Mouse (Mus musculus): Measurements from ENCODE around the gene Pex26.

Gene Pex26

GRCm38 (mm10) chr6:121183414-121184173 is at the start of gene Pex26:
Gene Pex26 (plus strand): TSS chr6:121183667.
- peak; percentile 79 for DNase-seq (ENCODE audit: extremely low read depth, insufficient read length, low spot score)

GRCm38 (mm10) chr6:121134249-121134648 is 49.2 kb upstream of the Pex26 start:
- DNase-seq (ENCODE audit: extremely low read depth, insufficient read length, low spot score), result no peak

GRCm38 (mm10) chr6:121134884-121135283 is 48.6 kb upstream of the Pex26 start:
- DNase-seq (ENCODE audit: extremely low read depth, insufficient read length, low spot score), result peak; percentile 26

- no peak for DNase-seq (ENCODE audit: extremely low read depth, insufficient read length, low spot score)
Measured at GRCm38 (mm10) chr6:121137222-121137621, 46.2 kb upstream of the Pex26 start.

DNA sequence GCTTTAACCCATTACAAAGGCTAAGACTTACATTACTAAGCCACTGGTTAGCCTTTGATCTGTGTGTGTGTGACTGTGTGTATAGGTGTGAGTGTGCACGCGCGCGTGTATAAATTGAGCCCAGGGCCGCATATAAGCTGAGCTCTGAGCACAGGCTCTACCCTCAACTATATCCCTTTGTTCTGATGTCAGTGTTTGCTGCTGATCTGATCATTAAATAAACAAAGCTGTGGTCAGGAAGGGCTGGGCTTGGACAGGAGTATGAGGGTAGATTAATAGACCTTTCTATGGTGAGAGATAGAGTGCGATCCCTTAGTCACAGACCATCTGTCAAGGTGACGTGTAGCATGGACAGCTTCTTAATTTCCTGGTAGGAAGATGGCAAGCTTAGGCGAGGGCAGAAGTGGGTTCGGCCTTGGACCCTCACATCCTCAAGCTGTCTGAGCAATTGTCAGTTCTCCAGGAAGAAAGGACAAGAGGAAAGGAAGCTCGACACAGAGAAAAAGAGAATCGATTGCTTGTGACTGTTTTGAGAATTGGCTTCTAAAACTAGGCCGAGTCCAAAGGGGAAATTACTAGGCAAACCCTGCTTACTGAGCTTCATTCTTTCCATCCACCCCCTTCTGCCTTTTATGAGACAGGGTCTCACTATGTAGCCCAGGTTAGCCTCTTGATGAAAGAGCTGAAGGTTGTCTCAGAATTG is 45.0 kb upstream of the Pex26 start:
- no peak for DNase-seq (ENCODE audit: extremely low read depth, insufficient read length, low spot score)

DNA sequence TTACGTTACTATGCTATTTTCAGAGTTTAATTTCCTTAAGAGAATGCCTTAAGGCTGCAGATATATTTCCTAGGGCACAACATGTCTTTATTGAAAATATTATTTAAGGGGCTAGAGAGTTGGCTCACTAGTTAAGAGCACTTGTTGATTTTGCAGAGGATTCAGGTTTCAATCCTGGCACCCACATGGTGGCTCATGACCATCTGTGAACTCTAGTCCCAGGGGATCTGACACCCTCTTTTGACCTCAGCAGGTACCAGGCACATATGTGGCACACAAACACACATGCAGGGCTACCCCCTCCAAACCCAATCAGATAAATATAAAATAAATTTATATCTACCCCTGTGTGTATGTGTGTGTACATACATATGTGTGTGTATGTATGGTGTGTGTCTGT is 44.2 kb upstream of the Pex26 start:
- no peak for DNase-seq (ENCODE audit: extremely low read depth, insufficient read length, low spot score)

GRCm38 (mm10) chr6:121142298-121142697 is 41.2 kb upstream of the Pex26 start:
- DNase-seq (ENCODE audit: extremely low read depth, insufficient read length, low spot score), result no peak

- no peak for DNase-seq (ENCODE audit: extremely low read depth, insufficient read length, low spot score)
Measured at GRCm38 (mm10) chr6:121143439-121143838, 40.0 kb upstream of the Pex26 start.

GRCm38 (mm10) chr6:121144066-121144465 is 39.4 kb upstream of the Pex26 start:
- peak; percentile 40 for DNase-seq (ENCODE audit: extremely low read depth, insufficient read length, low spot score)

DNA sequence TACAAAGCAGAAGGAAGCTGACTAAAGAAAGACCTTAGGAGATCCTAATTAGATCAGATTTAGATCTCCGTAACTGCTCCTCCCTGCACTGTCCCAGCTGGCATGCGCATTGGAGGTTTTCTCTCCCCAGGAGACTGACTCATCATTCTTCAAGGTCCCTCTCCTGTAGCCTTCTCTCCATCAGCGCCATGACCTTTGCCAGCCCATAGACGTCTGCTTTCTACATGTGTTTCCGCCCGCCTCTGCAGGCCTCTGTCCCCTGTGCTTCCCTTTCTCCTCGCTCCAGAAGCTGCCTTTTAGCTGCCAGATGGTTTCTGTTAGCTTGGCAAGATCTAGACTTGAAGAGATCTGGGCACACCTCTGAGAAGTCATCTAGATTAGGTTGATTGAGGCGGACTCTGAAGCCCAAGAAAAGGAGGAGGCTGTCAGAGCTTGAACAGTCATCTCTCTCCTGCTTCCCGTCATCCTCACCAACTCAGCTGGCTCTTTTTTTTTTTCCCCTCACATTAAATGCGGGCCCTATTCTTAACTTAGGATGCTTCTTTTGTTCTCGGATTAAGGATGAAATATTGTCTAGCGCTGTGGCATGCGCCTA is 38.4 kb upstream of the Pex26 start:
- DNase-seq (ENCODE audit: extremely low read depth, insufficient read length, low spot score), result no peak

DNA sequence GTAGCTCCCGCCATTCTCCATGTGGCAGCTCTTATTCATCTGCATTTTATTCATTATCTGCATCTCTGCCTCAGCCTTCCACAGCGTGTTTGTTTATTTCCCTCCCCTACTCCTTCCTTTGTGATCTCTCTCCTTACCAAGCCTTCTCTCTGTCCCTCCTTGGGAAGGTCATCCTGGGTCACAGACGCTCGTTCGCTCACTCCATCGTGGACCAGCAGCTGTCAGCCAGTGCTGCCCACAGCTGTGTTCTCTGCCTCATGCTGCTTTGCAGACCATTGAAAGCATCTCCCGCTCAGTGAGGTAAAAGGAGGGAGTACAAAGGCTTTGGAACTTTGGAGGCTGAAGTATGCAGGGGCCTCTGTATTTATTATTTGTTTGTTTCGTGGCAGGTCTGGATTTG is 37.6 kb upstream of the Pex26 start:
- no peak for DNase-seq (ENCODE audit: extremely low read depth, insufficient read length, low spot score)

GRCm38 (mm10) chr6:121146798-121147197 is 36.7 kb upstream of the Pex26 start:
- no peak for DNase-seq (ENCODE audit: extremely low read depth, insufficient read length, low spot score)

- DNase-seq (ENCODE audit: extremely low read depth, insufficient read length, low spot score), result no peak
Measured at GRCm38 (mm10) chr6:121148360-121148759, 35.1 kb upstream of the Pex26 start.

- DNase-seq (ENCODE audit: extremely low read depth, insufficient read length, low spot score), result no peak
Measured at GRCm38 (mm10) chr6:121149420-121149819, 34.0 kb upstream of the Pex26 start.

- no peak for DNase-seq (ENCODE audit: extremely low read depth, insufficient read length, low spot score)
Measured at GRCm38 (mm10) chr6:121150126-121150525, 33.3 kb upstream of the Pex26 start.

DNA sequence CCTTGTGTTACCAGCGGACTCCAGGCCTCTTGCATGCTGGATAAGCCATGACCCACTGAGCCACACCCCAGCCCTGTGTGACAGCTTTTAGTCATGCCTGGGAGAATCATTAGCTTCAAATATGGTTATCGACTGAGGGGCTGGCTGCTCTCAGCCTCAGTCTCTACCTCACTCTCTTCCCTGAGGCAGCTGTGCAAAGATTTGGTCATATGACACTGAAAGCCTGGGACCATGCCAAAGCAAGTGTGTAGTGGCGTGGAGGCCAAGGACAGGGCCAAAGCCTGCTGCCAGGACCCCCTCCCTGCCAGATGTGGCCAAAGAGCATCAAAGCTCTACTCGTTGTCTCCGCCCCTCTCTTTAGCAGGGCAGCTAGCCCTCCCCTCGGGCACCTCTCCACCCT is 31.7 kb upstream of the Pex26 start:
- peak; percentile 20 for DNase-seq (ENCODE audit: extremely low read depth, insufficient read length, low spot score)

- DNase-seq (ENCODE audit: extremely low read depth, insufficient read length, low spot score), result no peak
Measured at GRCm38 (mm10) chr6:121153177-121153576, 30.3 kb upstream of the Pex26 start.

GRCm38 (mm10) chr6:121154451-121155300 is 28.8 kb upstream of the Pex26 start:
- no peak for DNase-seq (ENCODE audit: extremely low read depth, insufficient read length, low spot score)

DNA sequence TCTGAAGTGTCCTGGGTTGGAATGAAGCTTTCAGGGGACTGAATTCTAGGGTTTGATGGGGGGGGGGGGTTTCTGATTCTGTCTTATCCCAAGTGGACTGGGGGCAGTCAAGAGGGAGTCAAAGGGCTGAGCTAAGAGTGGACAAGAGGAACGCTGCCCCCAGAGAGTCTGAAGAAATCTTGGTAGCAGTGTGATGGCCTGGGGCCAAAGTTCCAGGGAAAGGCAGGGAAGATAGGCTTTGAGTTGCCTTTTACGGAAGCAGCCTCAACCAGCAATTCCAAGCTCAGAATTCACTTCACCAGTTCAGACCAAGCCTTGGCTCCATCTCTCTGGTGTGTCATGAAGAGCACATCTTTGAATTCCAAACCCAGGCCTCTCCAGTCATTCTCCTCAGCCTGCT is 27.4 kb upstream of the Pex26 start:
- DNase-seq (ENCODE audit: extremely low read depth, insufficient read length, low spot score), result no peak

DNA sequence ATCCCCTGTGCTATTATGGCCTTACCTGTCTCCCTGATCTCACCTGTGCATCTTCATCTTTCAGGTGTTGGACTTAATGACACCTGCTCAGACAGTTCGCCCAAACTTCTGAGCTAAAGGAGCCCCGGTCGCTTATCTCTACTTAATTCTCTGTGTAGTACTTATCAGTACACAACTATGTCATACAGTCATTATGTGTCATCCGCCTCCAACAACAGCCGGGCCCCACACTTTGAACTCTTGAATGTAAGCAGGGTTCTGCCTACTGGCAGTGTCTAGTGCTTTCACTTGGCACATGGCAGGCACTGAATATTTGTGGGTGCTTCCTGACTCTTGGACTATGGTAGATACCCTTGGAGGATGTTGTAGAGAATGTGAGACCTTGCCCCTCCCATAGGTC is 23.9 kb upstream of the Pex26 start:
- DNase-seq (ENCODE audit: extremely low read depth, insufficient read length, low spot score), result no peak

DNA sequence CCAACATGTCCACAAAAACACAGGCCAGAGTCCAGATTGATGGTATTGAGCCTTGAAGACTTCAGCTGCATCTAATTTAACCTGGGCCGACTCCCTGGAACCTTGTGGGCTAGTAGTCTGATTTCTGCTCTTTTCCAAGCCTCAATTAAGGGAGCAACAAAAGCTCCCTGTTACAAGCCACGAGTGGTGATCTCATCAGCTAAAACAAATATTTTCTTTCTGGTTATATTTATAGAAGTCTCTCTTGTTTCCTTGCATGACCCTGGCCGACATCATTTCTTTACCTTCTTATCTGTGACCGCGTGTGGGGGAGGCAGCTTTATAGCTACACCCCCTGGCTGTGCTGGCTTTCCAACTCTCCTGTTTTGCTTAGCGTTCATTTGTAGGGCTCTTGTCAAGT is 23.3 kb upstream of the Pex26 start:
- DNase-seq (ENCODE audit: extremely low read depth, insufficient read length, low spot score), result no peak
